Mouse (Mus musculus): ENCODE measurements around the gene Marcksl1. TPM values are rescaled to one million over a fixed set of nuclear protein-coding genes. Genes with fewer than 3 reads are reported as not detected.

Marcksl1 gene
- total RNA-seq (2021) = 10 to 100 TPM; 63.2 to 63.9 TPM
- long read RNA-seq, experiment 1, transcript Marcksl1-201 (2 exons, 1,605 nt) = major isoform, 203 of 207 reads
- long read RNA-seq, experiment 1, partial matches to known transcripts = 2 of 207 reads
- long read RNA-seq, experiment 1, other reads (novel, unspliced or antisense) = 2 of 207 reads
- long read RNA-seq, experiment 2, transcript Marcksl1-201 (2 exons, 1,605 nt) = major isoform, 156 of 173 reads
- long read RNA-seq, experiment 2, partial matches to known transcripts = 15 of 173 reads
- long read RNA-seq, experiment 2, other reads (novel, unspliced or antisense) = 2 of 173 reads

- peak; percentile 82 to 90 for DNase-seq (ENCODE audit: low spot score in 2 of 2)
Measured at GRCm38 (mm10) chr4:129513086-129513767, at the start of gene Marcksl1. Gene Marcksl1, plus strand, starts transcription at chr4:129513581.

DNA sequence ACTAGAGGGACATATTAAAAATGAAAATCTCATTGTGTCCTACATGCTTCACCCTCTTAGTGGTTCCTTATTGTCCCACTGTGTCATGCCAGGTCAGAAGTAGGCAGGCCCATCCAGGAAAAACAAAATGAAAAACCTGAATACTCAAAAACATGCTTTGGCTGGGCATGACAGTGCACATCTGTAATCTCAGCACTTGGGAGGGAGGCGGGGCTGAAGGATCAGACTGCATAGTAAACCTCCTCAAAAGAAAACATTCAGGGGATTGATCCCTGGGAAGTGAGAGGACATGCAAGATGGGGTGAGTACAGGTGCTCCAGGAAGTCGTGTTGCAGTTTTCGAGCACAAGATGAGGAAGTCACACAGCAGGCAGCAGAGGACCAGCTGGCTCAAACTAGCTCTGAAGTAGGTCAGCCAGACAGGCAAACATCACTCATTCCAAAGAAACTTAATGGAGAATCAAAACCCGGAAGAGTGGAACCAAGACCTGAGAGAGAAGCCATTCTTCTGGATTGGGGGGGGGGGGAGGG, 49.0 kb upstream of the Marcksl1 start:
- DNase-seq (ENCODE audit: low spot score in 2 of 2) = no peak

- no peak for DNase-seq (ENCODE audit: low spot score in 2 of 2)
Measured at GRCm38 (mm10) chr4:129476047-129476446, 37.3 kb upstream of the Marcksl1 start.

- no peak for DNase-seq (ENCODE audit: low spot score in 2 of 2)
Measured at GRCm38 (mm10) chr4:129479863-129480262, 33.5 kb upstream of the Marcksl1 start.

- no peak for DNase-seq (ENCODE audit: low spot score in 2 of 2)
Measured at GRCm38 (mm10) chr4:129481090-129481489, 32.3 kb upstream of the Marcksl1 start.

DNA sequence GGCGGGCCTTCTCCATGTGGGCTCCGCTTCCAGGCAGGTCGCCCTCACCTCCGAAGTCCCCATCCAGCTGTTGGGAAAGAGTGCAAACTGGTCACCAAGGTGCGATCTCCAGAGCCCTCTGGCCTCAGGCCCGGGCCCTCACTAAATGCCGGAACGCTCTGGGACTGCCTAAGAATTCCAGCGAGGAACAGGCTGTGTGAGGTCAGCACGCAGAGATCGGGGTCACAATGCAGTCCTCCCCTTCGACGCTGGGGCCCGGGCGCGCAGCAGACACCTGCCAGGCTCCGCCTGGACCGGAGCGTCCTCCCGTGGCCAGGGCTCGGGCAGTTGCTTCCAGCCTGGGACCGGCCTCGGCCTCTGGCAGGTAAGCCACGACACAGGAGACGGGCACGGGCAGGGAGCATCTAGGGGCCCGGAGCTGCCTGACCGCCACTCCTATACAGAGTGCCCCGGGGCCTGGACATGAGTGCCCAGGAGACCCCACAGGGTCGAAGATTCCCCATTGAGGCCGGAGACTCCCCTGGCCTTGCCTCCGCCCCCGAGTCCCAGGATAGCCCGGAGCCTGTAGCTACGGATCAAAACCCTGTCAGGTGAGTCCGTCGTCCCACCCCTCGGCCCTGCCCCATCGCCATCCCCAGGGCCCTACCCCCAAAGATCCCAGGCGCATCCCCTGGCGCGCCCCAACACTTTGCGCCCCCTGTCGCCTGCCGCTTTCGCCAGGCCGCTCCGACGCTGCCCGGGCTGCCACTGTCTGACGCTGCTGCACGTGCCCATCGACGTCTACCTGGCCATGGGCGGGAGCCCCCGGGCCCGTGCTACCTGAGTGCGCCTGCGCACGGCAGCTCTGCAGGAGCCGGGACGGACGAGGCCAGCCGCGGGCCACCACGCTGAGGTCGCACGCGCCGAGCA, 22.2 kb upstream of the Marcksl1 start, which contains the start of the genes Tssk3 and Fam229a:
Gene Tssk3, minus strand, starts transcription at position 51 of the 909 bp plus-strand sequence.
Gene Fam229a, plus strand, starts transcription at position 219 of the 909 bp plus-strand sequence.
- no peak for DNase-seq (ENCODE audit: low spot score in 2 of 2)

DNA sequence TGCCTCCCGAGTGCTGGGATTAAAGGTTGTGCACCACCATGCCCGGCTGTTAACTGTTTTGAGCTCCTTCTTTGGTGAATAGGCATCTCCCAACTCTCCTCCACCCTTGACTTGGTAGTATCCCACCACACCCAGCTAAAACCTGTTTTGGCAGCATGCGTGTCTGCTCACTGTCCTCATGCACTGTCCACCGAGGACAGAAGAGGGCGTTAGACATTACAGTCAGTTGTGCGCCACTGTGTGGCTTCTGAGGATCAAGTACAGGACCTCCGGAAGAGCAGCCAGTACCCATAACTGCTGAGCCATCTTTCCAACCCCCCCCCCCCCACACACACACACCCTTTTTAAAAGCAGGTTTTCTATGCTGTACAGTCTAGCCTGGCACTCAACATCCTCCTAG, 18.7 kb upstream of the Marcksl1 start:
- no peak for DNase-seq (ENCODE audit: low spot score in 2 of 2)

- no peak for DNase-seq (ENCODE audit: low spot score in 2 of 2)
Measured at GRCm38 (mm10) chr4:129495672-129496562, 17.5 kb upstream of the Marcksl1 start.

GRCm38 (mm10) chr4:129496631-129497030, 16.8 kb upstream of the Marcksl1 start:
- DNase-seq (ENCODE audit: low spot score in 2 of 2) = peak in 1 of 2 experiments; percentile 21

GRCm38 (mm10) chr4:129498941-129499340, 14.4 kb upstream of the Marcksl1 start:
- DNase-seq (ENCODE audit: low spot score in 2 of 2) = no peak

DNA sequence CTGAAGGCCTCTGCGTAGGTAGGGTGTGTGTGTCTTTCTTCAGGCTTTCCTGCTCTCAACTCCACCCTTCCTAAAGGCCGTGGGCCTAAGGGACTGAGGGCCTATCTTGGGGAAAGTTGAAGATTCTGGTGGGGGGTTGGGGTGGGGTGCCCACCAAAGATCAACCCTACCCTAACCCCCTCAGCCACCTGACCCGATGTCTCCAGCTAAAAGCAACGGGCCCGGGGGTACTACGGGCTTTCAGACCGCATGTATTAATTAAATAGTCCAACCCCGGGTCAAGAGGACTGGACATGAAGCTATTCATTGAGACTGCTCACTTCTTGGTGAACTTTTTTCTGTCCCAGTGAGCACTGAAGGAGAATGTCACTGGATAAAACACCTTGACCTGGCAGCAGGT, 13.4 kb upstream of the Marcksl1 start:
- no peak for DNase-seq (ENCODE audit: low spot score in 2 of 2)

DNA sequence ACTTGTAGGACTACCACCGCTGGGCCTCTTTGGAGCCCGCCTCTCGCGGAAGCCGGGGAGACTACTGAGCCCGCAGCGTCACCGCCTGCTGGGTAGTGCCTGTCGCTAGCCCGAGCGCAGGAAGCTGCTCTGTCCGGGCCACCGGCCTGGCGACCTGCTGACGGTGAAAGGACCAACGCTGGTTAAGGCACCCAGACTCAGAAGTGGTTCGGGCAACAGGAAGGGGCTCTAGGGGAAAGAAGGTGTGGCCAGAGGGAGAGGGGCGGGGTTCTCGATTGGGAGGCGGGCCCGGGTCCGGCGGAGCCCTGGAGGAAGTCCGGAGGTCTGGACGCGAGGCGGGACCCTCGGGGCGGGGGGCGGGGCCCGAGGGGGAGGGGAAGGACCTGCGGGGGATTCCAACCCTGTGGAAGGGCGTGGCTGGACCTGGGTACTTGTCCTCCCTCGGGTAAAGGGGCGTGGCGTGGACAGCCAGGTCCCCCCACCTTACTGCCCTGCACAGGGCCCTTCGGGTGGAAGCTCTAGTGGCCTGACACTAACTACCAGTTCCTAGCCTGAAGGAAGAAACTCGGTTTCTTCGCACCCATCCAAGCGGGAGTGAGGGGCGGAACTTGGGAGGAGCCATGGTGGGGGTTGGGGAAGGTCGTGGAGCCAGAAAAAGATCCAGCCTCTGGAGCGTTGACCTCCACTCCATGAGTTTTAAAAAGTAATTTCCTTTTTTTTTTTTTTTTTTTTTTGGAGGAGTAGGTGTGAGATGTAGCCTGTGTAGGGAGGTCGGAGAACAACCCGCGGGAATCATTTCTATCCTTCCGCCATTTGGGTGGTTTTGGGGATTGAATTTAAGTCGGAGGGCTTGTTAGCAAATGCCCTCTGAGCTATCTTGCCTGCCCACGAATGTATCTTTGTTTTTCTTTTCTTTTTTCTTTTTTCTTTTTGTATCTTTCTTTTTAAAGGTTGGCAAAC, 12.5 kb upstream of the Marcksl1 start:
- peak; percentile 80 to 90 for DNase-seq (ENCODE audit: low spot score in 2 of 2)

DNA sequence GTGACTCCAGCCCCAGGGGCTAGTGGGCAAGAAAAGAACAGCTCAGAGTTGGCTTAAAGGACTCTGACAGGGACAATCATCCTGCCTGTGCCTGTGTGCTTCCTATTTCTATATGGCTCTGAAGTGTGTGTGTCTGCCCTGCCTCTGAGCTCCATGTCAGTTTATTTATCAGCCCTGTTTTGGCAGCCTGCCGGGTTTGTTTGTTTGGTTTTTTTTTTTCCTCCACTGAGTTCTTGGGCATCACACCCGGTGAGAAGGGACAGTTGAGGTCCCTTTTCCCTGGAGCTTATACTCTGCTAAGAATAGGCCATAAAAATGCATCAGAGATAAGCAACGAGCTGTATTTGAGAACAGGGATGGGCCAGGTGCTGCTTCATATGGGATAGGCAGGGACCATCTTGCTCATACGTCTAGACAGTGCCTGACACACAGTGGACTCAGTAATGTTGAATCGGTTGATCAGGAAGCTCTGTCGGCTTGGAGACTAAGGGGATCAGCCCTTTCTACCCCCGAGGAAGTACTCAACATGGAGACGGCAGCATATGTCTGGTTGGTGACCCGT, 11.0 kb upstream of the Marcksl1 start:
- no peak for DNase-seq (ENCODE audit: low spot score in 2 of 2)

DNA sequence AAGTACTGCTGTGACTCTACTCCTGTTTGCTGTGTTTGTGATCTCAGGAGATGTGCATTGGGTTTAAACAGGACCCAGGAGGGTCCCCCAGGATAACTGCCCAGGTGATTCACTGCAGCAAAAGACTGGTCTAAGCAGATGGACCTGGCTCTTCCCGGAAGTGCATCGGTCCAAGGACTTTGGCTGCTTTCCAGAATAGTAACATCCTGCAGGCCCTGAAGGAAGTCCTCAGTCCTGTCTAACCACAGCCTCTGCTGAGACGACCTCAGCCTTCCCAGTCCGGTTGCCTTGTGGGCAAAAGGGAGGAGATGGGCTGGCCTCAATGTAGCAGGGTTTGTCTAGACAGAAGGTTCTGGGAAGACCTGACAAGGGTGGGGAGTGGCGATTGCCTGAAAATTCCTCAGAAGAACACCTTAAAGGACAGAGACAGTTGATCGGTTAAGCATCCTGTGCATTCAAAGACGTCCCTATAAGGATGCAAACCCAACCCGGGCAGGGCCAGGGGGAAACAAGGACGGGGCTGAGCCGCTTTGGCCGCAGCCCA, 10.4 kb upstream of the Marcksl1 start:
- no peak for DNase-seq (ENCODE audit: low spot score in 2 of 2)

DNA sequence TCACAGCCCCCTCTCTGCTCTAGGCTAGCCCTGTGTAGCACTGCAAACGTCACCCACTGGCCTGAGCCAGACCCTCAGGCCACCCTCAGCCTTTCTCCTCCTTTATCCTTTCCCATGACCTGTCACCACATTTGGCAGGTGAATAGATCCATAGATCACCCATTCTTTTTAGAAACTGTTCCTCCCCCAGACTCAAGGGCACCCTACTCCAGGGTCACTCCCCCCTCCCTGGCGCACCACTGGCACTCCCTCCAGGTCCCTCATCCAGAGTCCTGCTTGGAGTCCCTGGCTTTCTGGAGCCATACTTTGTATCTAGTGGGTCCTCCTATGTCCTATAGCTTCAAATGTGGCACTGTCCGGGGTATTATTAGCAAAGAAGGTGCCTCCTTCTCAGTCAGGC, 7.9 kb upstream of the Marcksl1 start:
- DNase-seq (ENCODE audit: low spot score in 2 of 2) = no peak

DNA sequence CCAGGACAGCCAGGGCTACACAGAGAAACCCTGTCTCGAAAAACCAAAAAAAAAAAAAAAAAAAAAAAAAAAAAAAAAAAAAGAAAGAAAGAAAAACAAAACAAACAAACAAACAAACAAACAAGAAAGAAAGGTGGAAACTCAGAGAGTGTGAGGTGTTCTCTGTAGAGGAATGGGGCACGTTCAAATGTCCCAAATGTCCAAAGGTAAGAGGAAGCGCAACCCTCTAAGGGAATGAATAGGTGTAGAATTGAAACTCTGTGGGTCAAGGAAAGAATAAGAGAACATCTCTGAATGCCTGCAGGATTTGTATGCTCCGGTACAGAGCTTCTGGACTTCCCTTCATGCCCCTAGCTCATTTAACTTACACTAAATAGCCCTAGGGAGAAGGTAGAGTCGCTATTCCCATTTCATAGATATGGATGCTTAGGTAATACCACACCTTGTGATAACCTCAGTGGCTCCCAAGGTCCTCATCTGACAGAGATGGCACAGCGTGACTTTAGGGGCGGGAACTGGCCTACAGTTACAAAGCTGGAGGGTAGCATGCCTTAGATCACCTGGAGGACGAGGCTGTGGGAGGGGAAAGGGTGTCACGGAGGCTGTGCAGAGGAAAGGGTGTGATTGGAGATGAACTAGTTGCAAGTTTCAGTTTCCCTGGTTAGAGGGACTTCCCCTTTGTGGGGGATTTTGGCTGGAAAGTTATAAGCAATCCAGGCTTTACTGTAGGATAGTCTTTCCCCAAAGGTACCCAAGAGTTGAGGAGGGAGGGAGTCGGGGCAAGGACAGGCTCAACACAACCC, 5.7 kb upstream of the Marcksl1 start:
- no peak for DNase-seq (ENCODE audit: low spot score in 2 of 2)

GRCm38 (mm10) chr4:129508237-129508515, 5.2 kb upstream of the Marcksl1 start:
- DNase-seq (ENCODE audit: low spot score in 2 of 2) = no peak
